Mouse (Mus musculus) left cerebral cortex, postnatal 10 days (tissue): Measurements from ENCODE around the gene Yipf4. TPM values are rescaled to one million over a fixed set of nuclear protein-coding genes. Genes with fewer than 3 reads are reported as not detected.
"Not testable (repeated sequence)": the region's sequence is repeated elsewhere in the genome, so short reads cannot be mapped to it uniquely, and the experiment has no call there.

Experiments used
- DNase-seq, 2 experiments: peaks; one replicate each; pipeline ENCODE4 v3.0.0; 2021 to 2022; ENCODE audit warnings: low spot score in 2 of 2, mixed read lengths in 1 of 2; ENCODE audit errors: extremely low spot score in 1 of 2
- intact Hi-C: fragments of 180-260 bp; cut with DNase I; formaldehyde crosslinking; loops from one replicate; pipeline ENCODE4 v1.15.1; 2025
- total RNA-seq, 2 experiments: library from RNA; stranded (reverse); gene quantifications; 2 replicates each; pipeline ENCODE4 v1.2.3; 2021

Gene Yipf4
- 10 to 100 TPM; 68.9 to 73.5 TPM for total RNA-seq

- intact Hi-C loops = no loop called here
These were observed at the start of gene Yipf4 for GRCm38 (mm10) chr17:74489024-74489900. TSS of gene Yipf4 (plus strand) at chr17:74489493.

GRCm38 (mm10) chr17:74440486-74440885 is 48.8 kb upstream of the Yipf4 start:
- intact Hi-C loops = no loop called here
- no peak for DNase-seq

More at GRCm38 (mm10) chr17:74489024-74489900, at the start of gene Yipf4:
- peak; percentile 95 to 97 for DNase-seq

GRCm38 (mm10) chr17:74449776-74450175 is 39.5 kb upstream of the Yipf4 start:
- DNase-seq = no peak
- intact Hi-C loops = no loop called here

- intact Hi-C loops = no loop called here
- no peak for DNase-seq
These were observed 35.4 kb upstream of the Yipf4 start for GRCm38 (mm10) chr17:74453928-74454327.

GRCm38 (mm10) chr17:74454660-74455059 is 34.6 kb upstream of the Yipf4 start:
- intact Hi-C loops = no loop called here
- DNase-seq = no peak

GRCm38 (mm10) chr17:74455426-74455825 is 33.9 kb upstream of the Yipf4 start:
- intact Hi-C loops = no loop called here
- DNase-seq = no peak

GRCm38 (mm10) chr17:74456825-74457224 is 32.5 kb upstream of the Yipf4 start:
- DNase-seq = no peak
- intact Hi-C loops = no loop called here

GRCm38 (mm10) chr17:74457972-74458677 is 31.2 kb upstream of the Yipf4 start:
- DNase-seq = no peak
- intact Hi-C loops = no loop called here

GRCm38 (mm10) chr17:74458711-74459408 is 30.4 kb upstream of the Yipf4 start, which contains the start of gene Nlrc4:
TSS of gene Nlrc4 (minus strand) at chr17:74459142.
- intact Hi-C loops = no loop called here
- DNase-seq = no peak

GRCm38 (mm10) chr17:74463510-74463909 is 25.8 kb upstream of the Yipf4 start:
- intact Hi-C loops = no loop called here

GRCm38 (mm10) chr17:74467981-74468380 is 21.3 kb upstream of the Yipf4 start:
- intact Hi-C loops, DNase-seq: not testable (repeated sequence)

More at GRCm38 (mm10) chr17:74463510-74463909, 25.8 kb upstream of the Yipf4 start:
- DNase-seq = no peak

- DNase-seq, intact Hi-C loops: not testable (repeated sequence)
These were observed 19.2 kb upstream of the Yipf4 start for GRCm38 (mm10) chr17:74470133-74470532.

GRCm38 (mm10) chr17:74480361-74481069 is 8.8 kb upstream of the Yipf4 start:
- intact Hi-C loops = no loop called here
- DNase-seq = no peak

- no peak for DNase-seq
- intact Hi-C loops = no loop called here
These were observed 568 bp downstream of the Yipf4 start for GRCm38 (mm10) chr17:74489901-74490220.

GRCm38 (mm10) chr17:74491565-74491964 is 2.3 kb downstream of the Yipf4 start:
- intact Hi-C loops = no loop called here
- DNase-seq = no peak

- intact Hi-C loops = no loop called here
- DNase-seq = no peak
These were observed 10.9 kb downstream of the Yipf4 start for GRCm38 (mm10) chr17:74500204-74500603.

- DNase-seq = no peak
- intact Hi-C loops = no loop called here
These were observed 11.8 kb downstream of the Yipf4 start for GRCm38 (mm10) chr17:74501085-74501484.

- DNase-seq = peak in 1 of 2 experiments; percentile 38
- intact Hi-C loops = no loop called here
These were observed 18.6 kb downstream of the Yipf4 start for GRCm38 (mm10) chr17:74507934-74508333.

- no peak for DNase-seq
- intact Hi-C loops = no loop called here
These were observed 19.3 kb downstream of the Yipf4 start for GRCm38 (mm10) chr17:74508600-74508999.
